Mouse (Mus musculus) neural tube, embryonic 15.5 days (tissue): ENCODE data around the gene Zfp560. TPM values are rescaled to one million over a fixed set of nuclear protein-coding genes. Genes with fewer than 3 reads are reported as not detected.

Experiments
- polyA plus RNA-seq: library from polyadenylated mRNA; unstranded; fragments of >200 nt; fragmentation: Nextera tagmentation; extraction: Ambion mirVana; gene quantifications from 2 replicates; pipeline ENCODE4 v1.2.1, GENCODE M21; 2015

The Zfp560 gene
- polyA plus RNA-seq, 1 experiment from 2014 or later: 37.9 TPM

Other genes starting within 250 kb of the Zfp560 start
- gene Olfr870, start 211.1 kb downstream of the Zfp560 start, polyA plus RNA-seq: not detected in 2 replicates
- gene Olfr871, start 173.0 kb downstream of the Zfp560 start, polyA plus RNA-seq: not detected in 2 replicates
- gene Olfr872, start 148.1 kb downstream of the Zfp560 start, polyA plus RNA-seq: not detected in 2 replicates
- gene Olfr39, start 102.8 kb downstream of the Zfp560 start, polyA plus RNA-seq: not detected in 2 replicates
- not detected in 2 replicates for gene Olfr873, start 86.6 kb downstream of the Zfp560 start, polyA plus RNA-seq
- gene Olfr18, start 49.1 kb downstream of the Zfp560 start, polyA plus RNA-seq: 0.09 TPM in 1 of 2 replicates, not detected in the other
- 12.1 and 13.6 TPM in 2 replicates for gene Zfp26, start 75.0 kb upstream of the Zfp560 start, polyA plus RNA-seq
- 30.3 and 32.7 TPM in 2 replicates for gene Zfp426, start 107.6 kb upstream of the Zfp560 start, polyA plus RNA-seq
- gene Zfp266, start 136.2 kb upstream of the Zfp560 start, polyA plus RNA-seq: 82.9 and 91.7 TPM in 2 replicates
- 38.6 and 44.8 TPM in 2 replicates for gene Zfp846, start 196.1 kb upstream of the Zfp560 start, polyA plus RNA-seq